Mouse (Mus musculus): ENCODE measurements at regions not wholly inside any gene's neighbourhood (a gene's known extent, or its start where the extent isn't known, plus 50 kb on each side); places are given as distances from the start of the nearest gene placed in this dataset.
A peak's percentile ranks its signal among the peaks of the same experiment; 100 is the strongest.

DNA sequence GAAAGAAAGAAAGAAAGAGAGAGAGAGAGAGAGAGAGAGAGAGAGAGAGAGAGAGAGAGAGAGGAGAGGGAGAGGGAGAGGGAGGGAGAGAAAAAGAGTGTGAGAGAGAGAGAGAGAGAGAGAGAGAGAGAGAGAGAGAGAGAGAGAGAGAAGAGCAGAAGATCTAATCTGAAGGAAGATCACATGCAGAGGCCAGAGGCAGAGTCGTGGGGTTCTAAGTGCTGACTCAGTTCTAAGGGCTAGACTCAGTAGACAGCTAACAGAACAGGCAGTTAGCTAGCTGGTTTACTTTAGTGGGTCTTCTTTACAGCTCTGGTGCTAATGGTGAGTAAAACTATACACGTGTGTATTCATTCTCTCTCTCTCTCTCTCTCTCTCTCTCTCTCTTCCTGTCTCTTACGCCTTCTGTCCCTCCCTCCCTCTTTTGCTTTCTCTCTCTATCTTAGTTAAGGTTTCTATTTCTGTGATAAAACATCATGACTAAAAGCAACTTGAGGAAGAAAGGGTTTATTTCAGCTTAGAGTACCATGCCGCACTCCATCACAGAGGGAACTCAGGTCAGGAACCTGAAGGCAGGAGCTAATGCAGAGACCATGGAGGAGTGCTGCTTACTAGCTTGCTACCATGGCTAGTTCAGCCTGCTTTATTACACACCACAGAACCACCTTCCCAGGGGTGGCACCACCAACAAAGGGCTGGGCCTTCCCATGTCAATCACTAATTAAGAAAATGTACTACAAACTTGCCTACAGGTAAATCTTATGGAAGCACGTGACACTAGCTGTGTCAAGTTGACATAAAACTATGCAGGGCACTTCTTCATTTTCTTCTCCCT lies 142.8 kb upstream of the Jun start:
- no peak overlapping the region for H3K9ac ChIP-seq (ENCODE audit: low read depth, low read length)
- H3K27ac ChIP-seq (ENCODE audit: low read depth, low read length): no peak overlapping the region
- no peak overlapping the region for H3K4me2 ChIP-seq
- ATAC-seq (replicated peaks; ENCODE audit: low FRiP score) (0 out of 2 replicates have a peak, but pooled peaks have one; percentile 37), DNase-seq (ENCODE audit: low spot score) (no peak)
- WGBS: 67% methylated on average over 5 of the region's 5 CpGs
- no peak overlapping the region for H3K4me3 ChIP-seq (ENCODE audit: low read depth, low read length)
- H3K9me3 ChIP-seq (ENCODE audit: control insufficient read depth, low read length): no peaks in the 10 kb centered on the region
- H3K36me3 ChIP-seq (ENCODE audit: control insufficient read depth, insufficient read depth, low read length): no peaks in the 10 kb centered on the region
- H3K4me1 ChIP-seq (replicated peaks; ENCODE audit: control insufficient read depth, insufficient read depth, low read length): peaks cover 33% of the 10 kb centered on the region
- no peaks in the 10 kb centered on the region for H3K27me3 ChIP-seq (replicated peaks; ENCODE audit: control insufficient read depth, insufficient read depth, low read length)

DNA sequence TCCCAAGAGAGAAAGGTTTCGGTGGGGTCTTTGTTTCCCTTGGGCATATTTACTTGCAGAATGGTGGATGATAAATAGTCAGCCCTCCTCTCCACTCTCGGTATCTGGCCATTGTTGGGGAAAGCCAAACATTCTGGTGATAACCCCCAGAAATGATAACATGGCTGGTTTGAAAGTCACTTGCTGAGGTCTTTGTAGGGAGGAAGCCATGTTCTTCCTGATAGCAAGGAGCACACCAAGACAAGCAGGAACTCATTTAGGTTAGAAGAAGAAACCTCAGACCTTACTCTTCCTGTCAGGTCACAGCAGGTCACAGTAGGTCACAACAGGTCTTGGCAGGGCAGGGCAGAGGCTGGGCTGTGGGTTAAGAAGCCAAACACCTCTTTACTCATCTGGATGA lies 144.1 kb upstream of the Jun start:
- Histone ChIP-seq H3K4me1 (replicated peaks; ENCODE audit: control insufficient read depth, insufficient read depth, low read length) (peaks cover 33% of the 10 kb centered on the region), H3K27ac (ENCODE audit: low read depth, low read length) (no peak overlapping the region), H3K9ac (ENCODE audit: low read depth, low read length) (no peak overlapping the region), H3K9me3 (ENCODE audit: control insufficient read depth, low read length) (no peaks in the 10 kb centered on the region), H3K27me3 (replicated peaks; ENCODE audit: control insufficient read depth, insufficient read depth, low read length) (no peaks in the 10 kb centered on the region), H3K4me3 (ENCODE audit: low read depth, low read length) (no peak overlapping the region), H3K4me2 (no peak overlapping the region), H3K36me3 (ENCODE audit: control insufficient read depth, insufficient read depth, low read length) (no peaks in the 10 kb centered on the region)
- DNase-seq (ENCODE audit: low spot score): no peak
- ATAC-seq (replicated peaks; ENCODE audit: low FRiP score): no peak
- 19% methylated on average over 2 of the region's 2 CpGs for WGBS

DNA sequence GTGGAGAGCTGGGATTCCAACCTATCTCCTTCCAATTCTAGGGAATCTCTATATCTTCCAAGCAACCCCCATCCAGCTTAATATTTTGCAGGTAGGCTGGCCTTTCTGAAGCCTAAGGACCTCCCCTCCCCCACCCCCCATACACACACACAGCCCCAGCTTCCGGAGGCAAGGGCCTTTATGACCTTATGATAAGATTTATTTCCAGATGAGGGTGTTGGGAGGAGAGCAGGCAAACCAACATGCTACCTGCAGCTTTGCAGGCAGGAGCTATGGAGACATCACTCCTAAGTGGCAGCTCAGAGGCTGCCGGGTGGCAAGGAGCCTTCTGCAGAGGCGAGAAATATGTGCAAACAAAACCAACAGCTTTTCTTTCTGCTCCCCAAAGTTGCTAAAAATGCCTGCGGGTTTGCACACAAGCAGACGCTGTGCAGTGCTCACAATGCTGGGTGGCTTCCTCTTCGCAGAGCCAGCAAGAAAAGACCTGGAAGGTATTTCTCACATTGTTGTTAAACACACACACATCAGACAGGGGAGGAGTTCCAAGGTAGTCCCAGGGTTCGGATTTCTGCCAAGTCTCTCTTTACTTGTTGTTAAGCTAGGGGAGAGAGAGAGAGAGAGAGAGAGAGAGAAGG lies 145.2 kb upstream of the Jun start:
- Histone ChIP-seq H3K27me3 (replicated peaks; ENCODE audit: control insufficient read depth, insufficient read depth, low read length) (no peaks in the 10 kb centered on the region), H3K27ac (ENCODE audit: low read depth, low read length) (no peak overlapping the region), H3K36me3 (ENCODE audit: control insufficient read depth, insufficient read depth, low read length) (no peaks in the 10 kb centered on the region), H3K9ac (ENCODE audit: low read depth, low read length) (no peak overlapping the region), H3K9me3 (ENCODE audit: control insufficient read depth, low read length) (no peaks in the 10 kb centered on the region), H3K4me3 (ENCODE audit: low read depth, low read length) (no peak overlapping the region), H3K4me1 (replicated peaks; ENCODE audit: control insufficient read depth, insufficient read depth, low read length) (peaks cover 32% of the 10 kb centered on the region), H3K4me2 (no peak overlapping the region)
- ATAC-seq (replicated peaks; ENCODE audit: low FRiP score): no peak
- no peak for DNase-seq (ENCODE audit: low spot score)
- 49% methylated on average over 7 of the region's 7 CpGs for WGBS

DNA sequence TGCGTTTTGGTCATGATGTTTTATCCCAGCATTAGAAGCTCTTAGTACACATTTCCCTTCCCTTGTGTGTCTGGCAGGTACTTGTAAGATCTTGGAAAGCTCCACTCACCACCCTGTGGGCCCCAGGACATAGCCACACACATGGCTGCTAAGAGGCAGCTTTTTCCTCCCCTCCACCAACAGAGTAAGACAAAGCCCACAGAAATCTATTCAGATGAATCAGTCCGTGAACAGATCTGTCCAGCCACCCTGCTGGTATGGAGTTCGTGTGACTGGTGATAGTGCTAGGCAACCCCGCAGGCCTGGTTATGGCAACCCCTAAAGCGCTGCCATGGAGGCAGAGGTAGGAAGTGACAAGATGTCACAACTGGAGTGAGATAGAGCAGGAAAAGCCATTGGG lies 147.4 kb upstream of the Jun start:
- H3K4me1 ChIP-seq (replicated peaks; ENCODE audit: control insufficient read depth, insufficient read depth, low read length): peaks cover 16% of the 10 kb centered on the region
- H3K4me2 ChIP-seq: no peak overlapping the region
- no peaks in the 10 kb centered on the region for H3K27me3 ChIP-seq (replicated peaks; ENCODE audit: control insufficient read depth, insufficient read depth, low read length)
- H3K9ac ChIP-seq (ENCODE audit: low read depth, low read length): no peak overlapping the region
- no peak overlapping the region for H3K27ac ChIP-seq (ENCODE audit: low read depth, low read length)
- H3K9me3 ChIP-seq (ENCODE audit: control insufficient read depth, low read length): no peaks in the 10 kb centered on the region
- H3K36me3 ChIP-seq (ENCODE audit: control insufficient read depth, insufficient read depth, low read length): no peaks in the 10 kb centered on the region
- no peak for ATAC-seq (replicated peaks; ENCODE audit: low FRiP score)
- WGBS: 77% methylated on average over 5 of the region's 5 CpGs
- no peak overlapping the region for H3K4me3 ChIP-seq (ENCODE audit: low read depth, low read length)
- no peak for DNase-seq (ENCODE audit: low spot score)

DNA sequence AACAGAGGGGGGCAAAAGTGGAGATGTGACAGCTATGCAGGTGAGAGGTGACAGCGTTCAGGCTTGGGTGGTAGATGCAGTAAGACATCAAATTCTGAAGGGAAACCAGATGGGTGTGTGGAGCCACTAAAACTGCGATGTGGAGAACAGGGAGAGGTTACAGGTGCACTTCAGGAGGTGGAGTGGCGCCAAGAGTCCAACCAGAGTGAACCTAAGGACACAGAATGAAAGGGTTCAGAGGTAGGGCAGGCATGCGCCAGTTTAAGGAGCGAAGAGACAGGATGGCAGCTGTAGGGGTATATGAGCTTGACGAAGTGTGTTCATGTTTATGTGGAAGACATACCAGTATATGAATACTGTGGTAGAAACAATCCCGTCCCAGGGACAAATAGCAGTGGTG lies 148.1 kb upstream of the Jun start:
- no peak overlapping the region for H3K4me3 ChIP-seq (ENCODE audit: low read depth, low read length)
- no peak overlapping the region for H3K4me2 ChIP-seq
- no peaks in the 10 kb centered on the region for H3K27me3 ChIP-seq (replicated peaks; ENCODE audit: control insufficient read depth, insufficient read depth, low read length)
- peaks cover 16% of the 10 kb centered on the region for H3K4me1 ChIP-seq (replicated peaks; ENCODE audit: control insufficient read depth, insufficient read depth, low read length)
- DNase-seq (ENCODE audit: low spot score) (no peak), ATAC-seq (replicated peaks; ENCODE audit: low FRiP score) (no peak)
- 93% methylated on average over 7 of the region's 7 CpGs for WGBS
- H3K36me3 ChIP-seq (ENCODE audit: control insufficient read depth, insufficient read depth, low read length): no peaks in the 10 kb centered on the region
- no peak overlapping the region for H3K27ac ChIP-seq (ENCODE audit: low read depth, low read length)
- H3K9me3 ChIP-seq (ENCODE audit: control insufficient read depth, low read length): no peaks in the 10 kb centered on the region
- H3K9ac ChIP-seq (ENCODE audit: low read depth, low read length): no peak overlapping the region

DNA sequence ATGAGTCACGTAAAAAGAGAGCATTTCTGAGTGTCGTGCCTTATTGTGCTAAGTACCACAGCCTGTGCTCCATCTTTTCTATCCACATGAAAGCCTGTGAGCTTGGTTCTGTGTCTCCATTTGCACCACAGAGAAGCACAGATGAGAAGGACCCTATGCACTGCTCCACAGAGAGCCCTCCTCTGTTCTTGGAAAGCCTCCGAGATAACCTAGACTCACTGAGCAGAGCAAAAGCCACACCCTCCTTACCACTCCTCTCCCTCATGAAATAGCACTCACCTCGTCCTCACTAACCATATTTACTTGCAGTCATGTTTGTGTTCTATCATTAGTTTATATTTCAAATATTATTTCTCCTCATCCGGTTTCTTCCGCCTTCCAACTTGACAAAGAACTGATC lies 150.5 kb upstream of the Jun start:
- Histone ChIP-seq H3K27ac (ENCODE audit: low read depth, low read length) (no peak overlapping the region), H3K9me3 (ENCODE audit: control insufficient read depth, low read length) (no peaks in the 10 kb centered on the region), H3K4me1 (replicated peaks; ENCODE audit: control insufficient read depth, insufficient read depth, low read length) (peaks cover 2% of the 10 kb centered on the region; the same call in 1 of the 2 replicates), H3K27me3 (replicated peaks; ENCODE audit: control insufficient read depth, insufficient read depth, low read length) (no peaks in the 10 kb centered on the region), H3K36me3 (ENCODE audit: control insufficient read depth, insufficient read depth, low read length) (no peaks in the 10 kb centered on the region), H3K4me2 (no peak overlapping the region), H3K4me3 (ENCODE audit: low read depth, low read length) (no peak overlapping the region), H3K9ac (ENCODE audit: low read depth, low read length) (no peak overlapping the region)
- peak; percentile 71 for ATAC-seq (replicated peaks; ENCODE audit: low FRiP score)
- 76% methylated on average over 6 of the region's 6 CpGs for WGBS
- DNase-seq (ENCODE audit: low spot score): no peak

DNA sequence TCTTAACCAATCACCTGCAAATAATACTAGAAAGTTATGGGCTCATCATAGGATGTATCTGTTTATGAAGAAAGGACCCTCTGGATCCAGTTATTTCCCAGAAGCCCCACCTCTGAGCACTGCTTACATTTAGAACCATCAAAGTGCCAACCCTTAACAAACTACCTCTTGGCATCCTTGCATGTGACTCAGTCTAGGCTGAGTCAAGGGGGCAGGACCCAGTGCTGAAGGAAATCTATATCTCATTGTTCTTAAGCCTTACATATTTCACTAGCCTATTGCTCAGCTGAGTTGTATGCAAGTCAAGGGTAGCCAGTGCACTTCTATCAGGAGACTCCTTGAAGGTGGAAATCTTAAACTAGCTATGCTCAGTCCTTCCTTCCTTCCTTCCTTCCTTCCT lies 151.6 kb upstream of the Jun start:
- DNase-seq (ENCODE audit: low spot score) (no peak), ATAC-seq (replicated peaks; ENCODE audit: low FRiP score) (no peak)
- H3K4me1 ChIP-seq (replicated peaks; ENCODE audit: control insufficient read depth, insufficient read depth, low read length): peaks cover 2% of the 10 kb centered on the region; the same call in 1 of the 2 replicates
- no peak overlapping the region for H3K27ac ChIP-seq (ENCODE audit: low read depth, low read length)
- H3K4me2 ChIP-seq: no peak overlapping the region
- no peaks in the 10 kb centered on the region for H3K9me3 ChIP-seq (ENCODE audit: control insufficient read depth, low read length)
- H3K27me3 ChIP-seq (replicated peaks; ENCODE audit: control insufficient read depth, insufficient read depth, low read length): no peaks in the 10 kb centered on the region
- no peak overlapping the region for H3K4me3 ChIP-seq (ENCODE audit: low read depth, low read length)
- H3K9ac ChIP-seq (ENCODE audit: low read depth, low read length): no peak overlapping the region
- no peaks in the 10 kb centered on the region for H3K36me3 ChIP-seq (ENCODE audit: control insufficient read depth, insufficient read depth, low read length)

DNA sequence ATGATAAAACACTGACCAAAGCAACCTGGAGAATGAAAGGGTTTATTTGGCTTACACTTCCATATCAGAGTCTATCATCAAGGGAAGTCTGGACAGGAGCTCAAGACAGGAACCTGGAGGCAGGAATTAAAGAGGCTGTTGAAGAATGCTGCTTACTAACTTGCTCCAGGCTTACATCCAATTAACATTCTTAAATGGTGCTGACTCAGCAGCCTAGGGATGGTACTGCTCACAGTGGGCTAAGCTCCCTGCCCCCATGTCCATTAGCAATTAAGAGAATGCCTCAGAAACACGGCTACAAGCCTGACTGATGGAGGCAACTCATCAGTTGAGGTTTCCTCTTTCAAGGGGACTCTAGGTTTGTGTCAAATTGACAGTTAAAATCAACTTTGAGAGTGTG lies 153.3 kb upstream of the Jun start:
- Histone ChIP-seq H3K4me1 (replicated peaks; ENCODE audit: control insufficient read depth, insufficient read depth, low read length) (peaks cover 2% of the 10 kb centered on the region; the same call in 1 of the 2 replicates), H3K27me3 (replicated peaks; ENCODE audit: control insufficient read depth, insufficient read depth, low read length) (no peaks in the 10 kb centered on the region), H3K9me3 (ENCODE audit: control insufficient read depth, low read length) (no peaks in the 10 kb centered on the region), H3K4me3 (ENCODE audit: low read depth, low read length) (no peak overlapping the region), H3K36me3 (ENCODE audit: control insufficient read depth, insufficient read depth, low read length) (no peaks in the 10 kb centered on the region), H3K27ac (ENCODE audit: low read depth, low read length) (no peak overlapping the region), H3K4me2 (no peak overlapping the region), H3K9ac (ENCODE audit: low read depth, low read length) (no peak overlapping the region)
- peak; percentile 8 for DNase-seq (ENCODE audit: low spot score)
- no peak for ATAC-seq (replicated peaks; ENCODE audit: low FRiP score)
- WGBS: 41% methylated on average over 1 of the region's 1 CpGs

DNA sequence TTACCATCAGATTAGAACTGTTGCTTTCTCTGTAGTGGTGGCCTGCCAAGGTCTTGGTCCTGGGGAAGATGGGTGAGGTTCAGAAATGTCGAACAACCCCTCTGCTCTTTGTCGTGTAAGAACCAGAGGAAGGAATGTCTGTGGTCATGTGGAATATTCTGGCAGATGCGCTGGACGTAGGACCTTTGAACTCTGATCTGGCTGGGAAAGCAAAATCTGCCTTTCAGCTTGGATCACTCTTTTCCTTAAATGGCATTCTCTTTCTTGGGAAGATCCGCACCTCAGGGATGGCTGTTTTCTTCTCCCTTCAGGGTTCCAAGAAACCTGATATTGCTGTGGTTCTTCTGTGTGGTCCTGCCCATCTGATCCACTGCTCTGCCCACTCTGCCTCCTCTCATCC lies 155.8 kb upstream of the Jun start:
- Histone ChIP-seq H3K36me3 (ENCODE audit: control insufficient read depth, insufficient read depth, low read length) (no peaks in the 10 kb centered on the region), H3K27ac (ENCODE audit: low read depth, low read length) (no peak overlapping the region), H3K9ac (ENCODE audit: low read depth, low read length) (no peak overlapping the region), H3K4me1 (replicated peaks; ENCODE audit: control insufficient read depth, insufficient read depth, low read length) (peaks cover 2% of the 10 kb centered on the region; the same call in 1 of the 2 replicates), H3K9me3 (ENCODE audit: control insufficient read depth, low read length) (no peaks in the 10 kb centered on the region), H3K27me3 (replicated peaks; ENCODE audit: control insufficient read depth, insufficient read depth, low read length) (no peaks in the 10 kb centered on the region), H3K4me2 (no peak overlapping the region), H3K4me3 (ENCODE audit: low read depth, low read length) (no peak overlapping the region)
- no peak for ATAC-seq (replicated peaks; ENCODE audit: low FRiP score)
- WGBS: 76% methylated on average over 5 of the region's 5 CpGs
- DNase-seq (ENCODE audit: low spot score): peak; percentile 19

All from liver, embryonic 11.5 days (tissue).